Mouse (Mus musculus) cerebellum, adult 2 months (tissue): ENCODE measurements around the gene Fat1.

Experiments used
- CTCF ChIP-seq: fragments of 200-500 bp; IDR thresholded peaks from 2 replicates; pipeline ENCODE4 v1.5.1; 2011; ENCODE audit warnings: low read depth, mild to moderate bottlenecking, control low read depth, low read length, moderate library complexity, borderline replicate concordance; ENCODE audit not compliant: insufficient read depth
- POLR2A ChIP-seq: fragments of 200-500 bp; IDR thresholded peaks from 2 replicates; pipeline ENCODE4 v1.6.1; 2011; ENCODE audit warnings: low read length, control low read depth, borderline replicate concordance; ENCODE audit not compliant: insufficient read depth

DNA sequence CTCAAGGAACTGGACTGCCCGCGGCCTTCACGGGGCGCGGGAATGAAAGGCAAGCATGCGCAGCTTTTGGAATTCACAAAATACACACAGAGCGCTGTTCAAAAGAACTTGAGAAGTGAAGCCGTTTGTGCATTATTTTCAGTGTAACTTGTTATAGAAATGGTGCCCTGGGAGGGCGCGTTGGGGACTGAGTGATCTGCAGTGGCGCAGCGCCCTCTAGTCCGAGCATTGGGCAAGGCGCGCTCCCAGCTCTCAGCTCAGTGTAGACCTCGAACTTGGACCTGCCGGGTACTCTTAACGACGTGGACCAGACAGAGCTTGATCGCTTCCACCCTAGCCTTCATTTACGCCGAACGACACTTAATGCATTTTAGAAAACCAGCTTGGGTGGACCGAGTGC, 494 bp downstream of the Fat1 start:
- TF ChIP-seq CTCF (peak; percentile 92), POLR2A (no peak)
